Mouse (Mus musculus) midbrain, embryonic 13.5 days (tissue): Measurements from ENCODE around the gene Mef2a. TPM values are rescaled to one million over a fixed set of nuclear protein-coding genes. Genes with fewer than 3 reads are reported as not detected.

Experiments used
- ATAC-seq: fragments of 200-750 bp; cut with Nextera tagmentation; 2 replicates; pipeline ENCODE4 v1.8.0; 2017; ENCODE audit warnings: mild to moderate bottlenecking, moderate TSS enrichment, moderate library complexity
- H3K27ac ChIP-seq: fragments of 300-500 bp; sonication (generic); 2 replicates; pipeline ENCODE4 v1.5.1; 2015; ENCODE audit warnings: inconsistent platforms, mild to moderate bottlenecking, moderate library complexity
- H3K27me3 ChIP-seq: fragments of 300-500 bp; sonication (generic); 2 replicates; pipeline ENCODE4 v1.6.1; 2015; ENCODE audit warnings: mild to moderate bottlenecking, inconsistent platforms
- H3K36me3 ChIP-seq: fragments of 300-500 bp; sonication (generic); 2 replicates; pipeline ENCODE4 v1.6.1; 2015; ENCODE audit warnings: mild to moderate bottlenecking, inconsistent platforms
- H3K4me1 ChIP-seq: fragments of 300-500 bp; sonication (generic); replicated peaks from 2 replicates; pipeline ENCODE4 v1.6.1; 2015; ENCODE audit warnings: inconsistent platforms
- H3K4me2 ChIP-seq: fragments of 300-500 bp; sonication (generic); replicated peaks from 2 replicates; pipeline ENCODE4 v1.6.1; 2015; ENCODE audit warnings: moderate library complexity, mild to moderate bottlenecking, inconsistent platforms
- H3K4me3 ChIP-seq: fragments of 300-500 bp; sonication (generic); replicated peaks from 2 replicates; pipeline ENCODE4 v1.5.1; 2015; ENCODE audit warnings: mild to moderate bottlenecking, inconsistent platforms
- H3K9ac ChIP-seq: fragments of 300-500 bp; sonication (generic); replicated peaks from 2 replicates; pipeline ENCODE4 v1.6.1; 2015; ENCODE audit warnings: mild to moderate bottlenecking, inconsistent platforms
- H3K9me3 ChIP-seq: fragments of 300-500 bp; sonication (generic); 2 replicates; pipeline ENCODE4 v1.6.1; 2016; ENCODE audit warnings: mild to moderate bottlenecking, inconsistent platforms
- WGBS: fragments of 180-500 bp; shearing (Covaris S2); methylation state at CpG from one replicate; pipeline ENCODE4 v1.1.7; 2015; 5-methylcytosine and 5-hydroxymethylcytosine counted together
- polyA plus RNA-seq: library from polyadenylated mRNA; unstranded; fragments of >200 nt; fragmentation: Nextera tagmentation; extraction: Ambion mirVana; gene quantifications from 2 replicates; pipeline ENCODE4 v1.2.1, GENCODE M21; 2015

Mef2a gene
- polyA plus RNA-seq, 1 experiment from 2014 or later, result 34.0 TPM

- H3K4me2 ChIP-seq, result no peak overlapping the region
- WGBS, result 88% methylated on average over 6 of the region's 6 CpGs
- ATAC-seq, result no peak
These were observed 156.3 kb downstream of the Mef2a start for GRCm38 (mm10) chr7:67216351-67216750.

GRCm38 (mm10) chr7:67213589-67213988, 159.1 kb downstream of the Mef2a start:
- Histone ChIP-seq H3K9ac (no peak overlapping the region), H3K4me2 (no peak overlapping the region), H3K27ac (no peak overlapping the region), H3K9me3 (no peaks in the 10 kb centered on the region), H3K4me3 (no peak overlapping the region), H3K4me1 (no peaks in the 10 kb centered on the region), H3K36me3 (no peaks in the 10 kb centered on the region), H3K27me3 (no peaks in the 10 kb centered on the region)
- 78% methylated on average over 1 of the region's 1 CpGs for WGBS
- no peak for ATAC-seq

More at GRCm38 (mm10) chr7:67216351-67216750, 156.3 kb downstream of the Mef2a start:
- H3K27ac ChIP-seq, result no peak overlapping the region
- H3K4me3 ChIP-seq, result no peak overlapping the region
- no peak overlapping the region for H3K9ac ChIP-seq
- no peaks in the 10 kb centered on the region for H3K4me1 ChIP-seq
- no peaks in the 10 kb centered on the region for H3K36me3 ChIP-seq
- no peaks in the 10 kb centered on the region for H3K9me3 ChIP-seq
- H3K27me3 ChIP-seq, result no peaks in the 10 kb centered on the region

GRCm38 (mm10) chr7:67211971-67212370, 160.7 kb downstream of the Mef2a start:
- H3K4me3 ChIP-seq, result no peak overlapping the region
- WGBS, result 55% methylated on average over 4 of the region's 4 CpGs
- H3K9ac ChIP-seq, result no peak overlapping the region
- H3K4me1 ChIP-seq, result 0 out of 2 replicates have a peak, but pooled peaks cover 3% of the 10 kb centered on the region
- no peak overlapping the region for H3K4me2 ChIP-seq
- no peaks in the 10 kb centered on the region for H3K36me3 ChIP-seq
- ATAC-seq, result no peak
- H3K27ac ChIP-seq, result no peak overlapping the region
- no peaks in the 10 kb centered on the region for H3K27me3 ChIP-seq
- no peaks in the 10 kb centered on the region for H3K9me3 ChIP-seq

GRCm38 (mm10) chr7:67211341-67211740, 161.3 kb downstream of the Mef2a start:
- no peaks in the 10 kb centered on the region for H3K36me3 ChIP-seq
- no peaks in the 10 kb centered on the region for H3K27me3 ChIP-seq
- no peak overlapping the region for H3K27ac ChIP-seq
- H3K4me1 ChIP-seq, result 0 out of 2 replicates have a peak, but pooled peaks cover 5% of the 10 kb centered on the region
- H3K4me3 ChIP-seq, result no peak overlapping the region
- no peak overlapping the region for H3K9ac ChIP-seq
- no peak overlapping the region for H3K4me2 ChIP-seq
- WGBS, result 65% methylated on average over 6 of the region's 6 CpGs
- no peaks in the 10 kb centered on the region for H3K9me3 ChIP-seq
- no peak for ATAC-seq

- 76% methylated on average over 6 of the region's 6 CpGs for WGBS
- H3K4me3 ChIP-seq, result no peak overlapping the region
- H3K4me1 ChIP-seq, result 0 out of 2 replicates have a peak, but pooled peaks cover 5% of the 10 kb centered on the region
- ATAC-seq, result no peak
- H3K9ac ChIP-seq, result no peak overlapping the region
- H3K9me3 ChIP-seq, result no peaks in the 10 kb centered on the region
- H3K27me3 ChIP-seq, result no peaks in the 10 kb centered on the region
- H3K4me2 ChIP-seq, result no peak overlapping the region
- no peak overlapping the region for H3K27ac ChIP-seq
- no peaks in the 10 kb centered on the region for H3K36me3 ChIP-seq
These were observed 162.4 kb downstream of the Mef2a start for GRCm38 (mm10) chr7:67210004-67210833.

GRCm38 (mm10) chr7:67208317-67208716, 164.3 kb downstream of the Mef2a start:
- Histone ChIP-seq H3K9ac (no peak overlapping the region), H3K36me3 (no peaks in the 10 kb centered on the region), H3K9me3 (no peaks in the 10 kb centered on the region), H3K27ac (no peak overlapping the region), H3K4me1 (0 out of 2 replicates have a peak, but pooled peaks cover 5% of the 10 kb centered on the region), H3K4me2 (no peak overlapping the region), H3K4me3 (no peak overlapping the region), H3K27me3 (no peaks in the 10 kb centered on the region)
- no peak for ATAC-seq
- WGBS, result 84% methylated on average over 1 of the region's 1 CpGs

- no peak overlapping the region for H3K4me2 ChIP-seq
- no peak for ATAC-seq
- no peaks in the 10 kb centered on the region for H3K9me3 ChIP-seq
- 0 out of 2 replicates have a peak, but pooled peaks cover 5% of the 10 kb centered on the region for H3K4me1 ChIP-seq
- no peaks in the 10 kb centered on the region for H3K36me3 ChIP-seq
- no peak overlapping the region for H3K9ac ChIP-seq
- no peaks in the 10 kb centered on the region for H3K27me3 ChIP-seq
- H3K4me3 ChIP-seq, result no peak overlapping the region
- H3K27ac ChIP-seq, result no peak overlapping the region
- 51% methylated on average over 6 of the region's 6 CpGs for WGBS
These were observed 165.0 kb downstream of the Mef2a start for GRCm38 (mm10) chr7:67207701-67208100.

- 0 out of 2 replicates have a peak, but pooled peaks cover 5% of the 10 kb centered on the region for H3K4me1 ChIP-seq
- no peaks in the 10 kb centered on the region for H3K36me3 ChIP-seq
- WGBS, result 78% methylated on average over 10 of the region's 10 CpGs
- no peak for ATAC-seq
- no peak overlapping the region for H3K4me3 ChIP-seq
- no peaks in the 10 kb centered on the region for H3K27me3 ChIP-seq
- H3K9me3 ChIP-seq, result no peaks in the 10 kb centered on the region
- no peak overlapping the region for H3K9ac ChIP-seq
- no peak overlapping the region for H3K27ac ChIP-seq
- no peak overlapping the region for H3K4me2 ChIP-seq
These were observed 166.2 kb downstream of the Mef2a start for GRCm38 (mm10) chr7:67206496-67206895.

- WGBS, result 91% methylated on average over 9 of the region's 9 CpGs
- ATAC-seq, result no peak
- Histone ChIP-seq H3K27me3 (no peaks in the 10 kb centered on the region), H3K4me3 (no peak overlapping the region), H3K27ac (no peak overlapping the region), H3K36me3 (no peaks in the 10 kb centered on the region), H3K4me2 (no peak overlapping the region), H3K4me1 (0 out of 2 replicates have a peak, but pooled peaks cover 5% of the 10 kb centered on the region), H3K9me3 (no peaks in the 10 kb centered on the region), H3K9ac (no peak overlapping the region)
These were observed 166.8 kb downstream of the Mef2a start for GRCm38 (mm10) chr7:67205734-67206425.

- no peak overlapping the region for H3K9ac ChIP-seq
- H3K36me3 ChIP-seq, result no peaks in the 10 kb centered on the region
- WGBS, result 93% methylated on average over 3 of the region's 3 CpGs
- H3K27ac ChIP-seq, result no peak overlapping the region
- H3K27me3 ChIP-seq, result no peaks in the 10 kb centered on the region
- H3K4me3 ChIP-seq, result no peak overlapping the region
- no peak overlapping the region for H3K4me2 ChIP-seq
- no peak for ATAC-seq
- 0 out of 2 replicates have a peak, but pooled peaks cover 5% of the 10 kb centered on the region for H3K4me1 ChIP-seq
- no peaks in the 10 kb centered on the region for H3K9me3 ChIP-seq
These were observed 169.0 kb downstream of the Mef2a start for GRCm38 (mm10) chr7:67203625-67204024.

- Histone ChIP-seq H3K9ac (no peak overlapping the region), H3K36me3 (no peaks in the 10 kb centered on the region), H3K9me3 (no peaks in the 10 kb centered on the region), H3K4me2 (no peak overlapping the region), H3K27me3 (no peaks in the 10 kb centered on the region), H3K4me1 (no peaks in the 10 kb centered on the region), H3K27ac (no peak overlapping the region), H3K4me3 (no peak overlapping the region)
- 23% methylated on average over 10 of the region's 10 CpGs for whole genome bisulfite sequencing
- ATAC-seq, result no peak
These were observed 173.2 kb downstream of the Mef2a start for GRCm38 (mm10) chr7:67199412-67199811.

- Histone ChIP-seq H3K9me3 (no peaks in the 10 kb centered on the region), H3K27ac (no peak overlapping the region), H3K4me3 (no peak overlapping the region), H3K4me2 (no peak overlapping the region), H3K9ac (no peak overlapping the region), H3K4me1 (0 out of 2 replicates have a peak, but pooled peaks cover 6% of the 10 kb centered on the region), H3K36me3 (no peaks in the 10 kb centered on the region), H3K27me3 (no peaks in the 10 kb centered on the region)
- ATAC-seq, result no peak
- 9% methylated on average over 4 of the region's 4 CpGs for WGBS
These were observed 188.9 kb downstream of the Mef2a start for GRCm38 (mm10) chr7:67183786-67184185.
